Mouse (Mus musculus) cerebellum, adult 8-10 months (tissue): ENCODE measurements around the gene Plekhm2.

ENCODE experiments used
- DNase-seq: peaks from one replicate; pipeline ENCODE4 v3.0.0; 2022

The Plekhm2 gene

GRCm38 (mm10) chr4:141628661-141629060, 36.0 kb downstream of the Plekhm2 start:
- DNase-seq: no peak

GRCm38 (mm10) chr4:141627502-141627901, 37.2 kb downstream of the Plekhm2 start:
- DNase-seq: no peak

- DNase-seq: no peak
Measured at GRCm38 (mm10) chr4:141625774-141626550, 38.7 kb downstream of the Plekhm2 start.

GRCm38 (mm10) chr4:141624983-141625773, 39.5 kb downstream of the Plekhm2 start:
- no peak for DNase-seq

- DNase-seq: no peak
Measured at GRCm38 (mm10) chr4:141624134-141624533, 40.6 kb downstream of the Plekhm2 start.

- no peak for DNase-seq
Measured at GRCm38 (mm10) chr4:141623666-141624065, 41.0 kb downstream of the Plekhm2 start, which contains the start of gene Slc25a34. Slc25a34 (minus strand) TSS chr4:141623821.

GRCm38 (mm10) chr4:141623037-141623436, 41.7 kb downstream of the Plekhm2 start:
- no peak for DNase-seq

- DNase-seq: no peak
Measured at GRCm38 (mm10) chr4:141622580-141622979, 42.1 kb downstream of the Plekhm2 start.

GRCm38 (mm10) chr4:141622091-141622490, 42.6 kb downstream of the Plekhm2 start:
- DNase-seq: no peak

- no peak for DNase-seq
Measured at GRCm38 (mm10) chr4:141621297-141621696, 43.4 kb downstream of the Plekhm2 start.

GRCm38 (mm10) chr4:141619299-141619883, 45.3 kb downstream of the Plekhm2 start:
- DNase-seq: no peak

GRCm38 (mm10) chr4:141618565-141619243, 46.0 kb downstream of the Plekhm2 start, which contains the start of gene Tmem82:
Tmem82 (minus strand) TSS chr4:141618633.
- no peak for DNase-seq

- no peak for DNase-seq
Measured at GRCm38 (mm10) chr4:141617863-141618564, 46.7 kb downstream of the Plekhm2 start.

- no peak for DNase-seq
Measured at GRCm38 (mm10) chr4:141617299-141617698, 47.4 kb downstream of the Plekhm2 start.

GRCm38 (mm10) chr4:141616811-141617210, 47.9 kb downstream of the Plekhm2 start:
- no peak for DNase-seq

GRCm38 (mm10) chr4:141614946-141615345, 49.8 kb downstream of the Plekhm2 start:
- DNase-seq: no peak

- no peak for DNase-seq
Measured at GRCm38 (mm10) chr4:141609538-141609937, 55.2 kb downstream of the Plekhm2 start.

- no peak for DNase-seq
Measured at GRCm38 (mm10) chr4:141605861-141606260, 58.8 kb downstream of the Plekhm2 start, which contains the start of gene Fblim1. Fblim1 (minus strand) TSS chr4:141606096.

GRCm38 (mm10) chr4:141605421-141605820, 59.3 kb downstream of the Plekhm2 start:
- no peak for DNase-seq

- no peak for DNase-seq
Measured at GRCm38 (mm10) chr4:141604493-141604892, 60.2 kb downstream of the Plekhm2 start.

GRCm38 (mm10) chr4:141603921-141604320, 60.8 kb downstream of the Plekhm2 start:
- DNase-seq: no peak
